Mouse (Mus musculus) hindbrain, embryonic 14.5 days (tissue): Measurements from ENCODE around the gene Muc3. TPM values are rescaled to one million over a fixed set of nuclear protein-coding genes. Genes with fewer than 3 reads are reported as not detected.

Experiments used
- ATAC-seq: fragments of 200-750 bp; cut with Nextera tagmentation; 2 replicates; pipeline ENCODE4 v1.8.0; 2017; ENCODE audit warnings: moderate number of reproducible peaks, mild to moderate bottlenecking, moderate TSS enrichment, moderate library complexity; ENCODE audit not compliant: low FRiP score
- DNase-seq: peaks from one replicate; pipeline ENCODE4 v3.0.0-alpha.2; 2015; ENCODE audit warnings: low spot score
- H3K27ac ChIP-seq: fragments of 300-500 bp; sonication (generic); 2 replicates; pipeline ENCODE4 v1.5.1; 2014; ENCODE audit warnings: mild to moderate bottlenecking, moderate library complexity
- H3K27me3 ChIP-seq: fragments of 300-500 bp; sonication (generic); 2 replicates; pipeline ENCODE4 v1.6.1; 2014; ENCODE audit warnings: mild to moderate bottlenecking, low read length, mixed read lengths; ENCODE audit not compliant: control insufficient read depth, insufficient read depth
- H3K36me3 ChIP-seq: fragments of 300-500 bp; sonication (generic); replicated peaks from 2 replicates; pipeline ENCODE4 v1.6.1; 2014; ENCODE audit not compliant: control insufficient read depth, insufficient read depth
- H3K4me1 ChIP-seq: fragments of 300-500 bp; sonication (generic); replicated peaks from 2 replicates; pipeline ENCODE4 v1.6.1; 2014; ENCODE audit warnings: antibody characterized with exemption, low read length, mixed read lengths; ENCODE audit not compliant: control insufficient read depth, insufficient read depth
- H3K4me2 ChIP-seq: fragments of 300-500 bp; sonication (generic); replicated peaks from 2 replicates; pipeline ENCODE4 v1.6.1; 2014; ENCODE audit warnings: mild to moderate bottlenecking, moderate library complexity
- H3K4me3 ChIP-seq: fragments of 300-500 bp; sonication (generic); replicated peaks from 2 replicates; pipeline ENCODE4 v1.5.1; 2014; ENCODE audit warnings: mild to moderate bottlenecking, low read length
- H3K9ac ChIP-seq: fragments of 300-500 bp; sonication (generic); 2 replicates; pipeline ENCODE4 v1.6.1; 2014
- H3K9me3 ChIP-seq: fragments of 300-500 bp; sonication (generic); 2 replicates; pipeline ENCODE4 v1.6.1; 2016; ENCODE audit warnings: low read length; ENCODE audit not compliant: control insufficient read depth
- WGBS: fragments of 180-500 bp; shearing (Covaris S2); extraction: QIAGEN DNeasy Blood & Tissue Kit; methylation state at CpG from one replicate; pipeline ENCODE4 v1.1.7; 2014; 5-methylcytosine and 5-hydroxymethylcytosine counted together
- polyA plus RNA-seq: library from polyadenylated mRNA; unstranded; fragments of >200 nt; fragmentation: Nextera tagmentation; extraction: Ambion mirVana; gene quantifications from 2 replicates; pipeline ENCODE4 v1.2.1, GENCODE M21; 2014

The Muc3 gene
- polyA plus RNA-seq, 1 experiment from 2014 or later = not detected

DNA sequence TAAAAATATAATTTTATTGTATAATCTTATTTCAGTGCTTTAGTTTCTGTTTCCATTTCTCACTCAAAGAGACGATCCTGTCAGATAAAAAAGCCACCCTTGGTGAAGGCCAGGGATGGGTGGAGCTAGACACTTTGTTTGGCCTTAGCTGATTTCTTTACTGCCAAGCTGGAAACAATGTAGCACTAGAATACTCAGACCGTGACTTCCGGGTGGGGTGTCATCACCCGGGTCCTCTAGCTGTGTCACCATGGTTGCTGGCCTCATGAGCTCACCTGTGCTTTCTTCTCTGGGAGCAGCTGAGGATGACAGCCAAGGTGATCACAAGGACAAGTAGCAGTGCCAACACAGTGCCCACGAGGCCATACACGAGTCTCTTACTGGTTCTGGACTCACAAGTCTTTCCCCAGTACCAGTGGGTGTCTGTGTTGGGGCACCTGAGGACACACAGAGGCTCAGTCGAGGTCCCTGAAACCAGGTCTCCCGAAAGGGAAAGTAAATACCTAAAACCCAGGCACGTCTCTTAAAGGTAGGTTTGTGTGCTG lies 21.8 kb upstream of the Muc3 start:
- H3K27ac ChIP-seq = no peak overlapping the region
- no peaks in the 10 kb centered on the region for H3K4me1 ChIP-seq
- ATAC-seq = no peak
- no peaks in the 10 kb centered on the region for H3K36me3 ChIP-seq
- H3K9me3 ChIP-seq = no peaks in the 10 kb centered on the region
- DNase-seq = no peak
- no peaks in the 10 kb centered on the region for H3K27me3 ChIP-seq
- H3K9ac ChIP-seq = no peak overlapping the region
- no peak overlapping the region for H3K4me3 ChIP-seq
- no peak overlapping the region for H3K4me2 ChIP-seq
- WGBS = 78% methylated on average over 9 of the region's 9 CpGs

DNA sequence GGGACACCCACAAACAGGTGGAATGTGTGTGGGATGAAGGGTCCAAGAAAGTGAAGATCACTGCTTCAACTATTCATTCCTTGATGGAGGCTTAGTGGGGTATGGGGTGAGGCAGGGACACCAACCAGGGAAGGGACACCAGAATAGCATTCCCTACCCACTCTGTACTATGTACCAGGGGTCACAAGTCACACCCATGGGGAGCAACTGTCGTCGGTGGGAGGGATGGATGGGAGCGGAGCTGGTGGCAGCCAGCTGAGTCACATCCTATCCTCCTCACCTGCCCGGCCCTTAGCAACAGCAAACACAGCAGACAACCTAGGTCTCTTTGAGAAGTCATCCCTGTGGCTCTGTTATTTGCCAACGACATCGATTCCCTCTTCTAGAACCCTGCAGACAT lies 18.4 kb upstream of the Muc3 start:
- no peak for ATAC-seq
- no peak overlapping the region for H3K27ac ChIP-seq
- H3K4me2 ChIP-seq = no peak overlapping the region
- no peaks in the 10 kb centered on the region for H3K27me3 ChIP-seq
- H3K9me3 ChIP-seq = no peaks in the 10 kb centered on the region
- DNase-seq = no peak
- H3K4me1 ChIP-seq = no peaks in the 10 kb centered on the region
- WGBS = 80% methylated on average over 6 of the region's 6 CpGs
- H3K4me3 ChIP-seq = no peak overlapping the region
- H3K9ac ChIP-seq = no peak overlapping the region
- H3K36me3 ChIP-seq = no peaks in the 10 kb centered on the region

DNA sequence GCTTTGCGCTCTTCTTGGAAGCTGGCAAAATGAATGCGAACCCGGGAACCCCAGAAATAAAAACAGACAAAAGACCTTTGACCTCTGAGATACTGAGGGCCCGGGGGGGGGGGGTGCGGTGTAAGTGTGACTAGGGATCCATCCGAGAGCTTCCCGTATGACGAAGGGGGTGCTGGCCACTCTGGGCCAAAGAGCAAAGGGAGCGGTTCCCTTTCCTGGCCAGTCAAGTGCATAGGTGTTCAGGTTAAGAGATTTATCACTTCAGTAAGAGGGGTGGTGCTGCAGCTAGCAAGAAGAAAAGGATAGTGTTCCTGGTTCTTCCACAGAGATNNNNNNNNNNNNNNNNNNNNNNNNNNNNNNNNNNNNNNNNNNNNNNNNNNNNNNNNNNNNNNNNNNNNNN lies 16.9 kb upstream of the Muc3 start:
- ATAC-seq (no peak), DNase-seq (no peak)
- Histone ChIP-seq H3K9ac (no peak overlapping the region), H3K4me3 (no peak overlapping the region), H3K4me2 (no peak overlapping the region), H3K9me3 (no peaks in the 10 kb centered on the region), H3K27ac (no peak overlapping the region), H3K36me3 (no peaks in the 10 kb centered on the region), H3K4me1 (no peaks in the 10 kb centered on the region), H3K27me3 (no peaks in the 10 kb centered on the region)
- 77% methylated on average over 9 of the region's 9 CpGs for WGBS

DNA sequence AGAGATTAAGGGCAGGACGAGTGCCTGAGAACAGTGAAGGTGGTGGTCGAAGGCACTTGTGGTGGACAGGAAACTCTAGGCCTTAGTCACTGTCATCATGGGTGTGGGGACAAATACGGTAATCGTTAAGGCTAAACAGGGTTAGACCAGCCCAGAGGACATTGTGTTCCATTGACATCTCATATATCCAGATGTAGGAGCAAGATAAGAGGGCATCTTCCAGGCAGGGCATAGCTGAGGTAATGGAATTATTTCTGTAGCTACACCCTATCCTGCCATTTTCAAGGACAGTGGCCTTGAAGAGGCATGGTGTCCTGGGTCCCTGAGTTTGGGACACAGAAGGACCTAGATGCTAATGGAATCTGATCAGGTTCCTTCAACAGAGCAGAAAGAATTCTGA lies 12.7 kb upstream of the Muc3 start:
- Histone ChIP-seq H3K36me3 (no peaks in the 10 kb centered on the region), H3K27ac (no peak overlapping the region), H3K4me1 (no peaks in the 10 kb centered on the region), H3K9ac (no peak overlapping the region), H3K4me2 (no peak overlapping the region), H3K27me3 (no peaks in the 10 kb centered on the region), H3K9me3 (no peaks in the 10 kb centered on the region), H3K4me3 (no peak overlapping the region)
- ATAC-seq (no peak), DNase-seq (no peak)
- WGBS = 77% methylated on average over 4 of the region's 4 CpGs

DNA sequence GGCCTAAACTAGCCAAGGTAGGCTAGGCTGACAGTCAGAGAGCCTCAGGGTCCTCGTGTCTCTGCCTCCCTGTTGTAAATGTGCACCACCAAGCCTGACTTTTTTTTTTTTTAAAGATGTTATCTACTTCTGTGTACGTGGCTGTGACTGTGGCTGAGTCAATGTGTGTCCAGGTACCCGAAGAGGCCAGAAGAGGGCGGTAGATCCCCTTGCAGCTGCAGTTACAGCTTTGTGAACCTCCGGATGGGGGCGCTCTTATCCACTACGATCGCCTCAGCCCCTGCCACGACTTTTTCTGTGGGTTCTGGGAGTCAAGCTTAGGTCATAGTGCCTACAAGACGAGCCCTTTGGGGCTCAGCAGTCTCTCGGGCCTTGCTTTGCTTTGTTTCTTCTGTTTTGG lies 10.3 kb upstream of the Muc3 start:
- H3K4me3 ChIP-seq = no peak overlapping the region
- no peak overlapping the region for H3K27ac ChIP-seq
- no peaks in the 10 kb centered on the region for H3K4me1 ChIP-seq
- H3K4me2 ChIP-seq = no peak overlapping the region
- no peaks in the 10 kb centered on the region for H3K9me3 ChIP-seq
- 30% methylated on average over 11 of the region's 11 CpGs for WGBS
- DNase-seq (no peak), ATAC-seq (no peak)
- no peaks in the 10 kb centered on the region for H3K36me3 ChIP-seq
- no peak overlapping the region for H3K9ac ChIP-seq
- H3K27me3 ChIP-seq = no peaks in the 10 kb centered on the region

DNA sequence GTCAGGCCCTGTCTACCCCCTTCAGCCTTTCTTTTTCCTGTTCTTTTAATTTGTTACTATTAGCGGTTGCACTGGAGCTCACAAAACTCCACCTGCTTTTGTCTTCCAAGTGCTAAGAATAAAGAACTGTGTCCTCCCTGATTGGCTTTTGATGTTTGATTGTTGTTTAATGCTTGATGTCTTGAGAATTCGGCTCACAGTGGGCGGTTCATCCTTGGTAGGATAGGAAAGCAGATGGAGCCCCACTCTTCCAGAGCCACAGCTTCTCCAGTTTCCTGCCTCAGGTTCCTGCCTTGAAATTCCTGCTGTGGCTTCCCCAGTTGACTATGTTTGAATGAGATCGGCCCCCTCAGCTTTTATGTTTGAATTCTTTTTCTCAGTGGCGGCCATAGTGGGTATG lies 4.2 kb upstream of the Muc3 start:
- no peaks in the 10 kb centered on the region for H3K36me3 ChIP-seq
- DNase-seq (no peak), ATAC-seq (no peak)
- no peaks in the 10 kb centered on the region; the same call in none of the 2 replicates for H3K9me3 ChIP-seq
- no peaks in the 10 kb centered on the region for H3K27me3 ChIP-seq
- H3K9ac ChIP-seq = no peak overlapping the region
- H3K4me3 ChIP-seq = no peak overlapping the region
- 89% methylated on average over 5 of the region's 5 CpGs for WGBS
- H3K4me1 ChIP-seq = no peaks in the 10 kb centered on the region
- H3K4me2 ChIP-seq = no peak overlapping the region
- H3K27ac ChIP-seq = no peak overlapping the region

DNA sequence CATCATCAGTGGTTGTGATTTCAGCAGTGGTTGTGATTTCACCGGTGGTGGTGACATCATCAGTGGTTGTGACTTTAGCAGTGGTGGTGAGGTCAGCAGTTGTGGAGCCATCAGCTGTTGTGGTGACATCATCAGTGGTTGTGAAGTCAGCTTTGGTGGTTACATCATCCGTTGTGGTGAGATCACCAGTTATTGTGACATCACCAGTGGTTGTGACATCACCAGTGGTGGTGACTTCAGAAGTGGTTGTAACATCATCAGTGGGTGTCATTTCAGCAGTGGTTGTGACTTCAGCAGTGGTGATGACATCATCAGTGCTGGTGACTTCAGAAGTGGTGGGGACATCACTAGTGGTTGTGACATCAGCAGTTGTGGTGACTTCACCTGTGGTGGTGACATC lies 3.5 kb upstream of the Muc3 start:
- Histone ChIP-seq H3K4me2 (no peak overlapping the region), H3K4me1 (no peaks in the 10 kb centered on the region), H3K9me3 (no peaks in the 10 kb centered on the region; the same call in none of the 2 replicates), H3K27ac (no peak overlapping the region), H3K4me3 (no peak overlapping the region), H3K36me3 (no peaks in the 10 kb centered on the region), H3K27me3 (no peaks in the 10 kb centered on the region), H3K9ac (no peak overlapping the region)
- ATAC-seq (no peak), DNase-seq (peak; percentile 28)
- 67% methylated on average over 2 of the region's 2 CpGs for WGBS

DNA sequence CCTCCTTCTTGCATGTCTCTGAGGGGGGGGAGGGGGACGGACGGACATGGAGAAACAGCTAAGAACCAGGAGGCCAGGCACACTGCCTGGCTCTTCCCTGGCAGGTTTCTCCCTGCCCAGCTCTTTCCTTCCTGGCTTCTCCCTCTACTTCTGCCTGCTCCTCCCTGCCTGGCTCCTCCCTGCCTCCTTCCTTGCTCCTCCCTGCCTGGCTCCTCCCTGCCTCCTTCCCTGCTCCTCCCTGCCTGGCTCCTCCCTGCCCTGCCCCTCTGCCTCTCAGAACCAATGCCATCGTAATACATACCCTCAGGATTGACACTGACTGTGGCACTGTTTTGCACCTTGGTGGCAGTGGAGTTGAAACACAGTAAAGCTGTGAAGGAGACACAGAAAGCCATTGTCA lies 8.3 kb downstream of the Muc3 start:
- Histone ChIP-seq H3K4me3 (no peak overlapping the region), H3K4me1 (no peaks in the 10 kb centered on the region), H3K4me2 (no peak overlapping the region), H3K9me3 (no peaks in the 10 kb centered on the region), H3K27me3 (no peaks in the 10 kb centered on the region), H3K36me3 (no peaks in the 10 kb centered on the region), H3K9ac (no peak overlapping the region), H3K27ac (no peak overlapping the region)
- WGBS = 38% methylated on average over 2 of the region's 3 CpGs
- DNase-seq (no peak), ATAC-seq (no peak)

DNA sequence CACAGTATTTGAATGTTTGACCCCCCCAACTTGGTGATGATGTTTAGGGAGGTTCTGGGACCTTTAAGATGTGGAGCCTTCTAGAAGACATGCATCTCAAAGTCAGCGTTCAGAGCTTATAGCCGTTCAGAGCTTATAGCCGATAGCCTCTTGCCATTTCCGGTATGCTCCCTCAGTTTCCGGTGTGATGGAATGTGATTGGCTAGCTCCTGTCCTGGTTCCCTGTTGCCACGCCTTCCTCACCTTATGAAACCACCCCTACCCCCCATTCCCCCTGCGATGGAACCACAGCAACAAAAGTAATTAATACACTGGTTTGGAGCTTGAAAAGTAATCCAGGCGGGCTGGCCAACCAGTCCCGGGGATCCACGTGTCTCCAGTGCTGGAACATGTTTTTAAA lies 10.1 kb downstream of the Muc3 start:
- Histone ChIP-seq H3K4me3 (no peak overlapping the region), H3K9me3 (no peaks in the 10 kb centered on the region), H3K4me2 (no peak overlapping the region), H3K9ac (no peak overlapping the region), H3K4me1 (no peaks in the 10 kb centered on the region), H3K36me3 (no peaks in the 10 kb centered on the region), H3K27me3 (no peaks in the 10 kb centered on the region), H3K27ac (no peak overlapping the region)
- no peak for ATAC-seq
- 86% methylated on average over 10 of the region's 10 CpGs for WGBS
- no peak for DNase-seq

DNA sequence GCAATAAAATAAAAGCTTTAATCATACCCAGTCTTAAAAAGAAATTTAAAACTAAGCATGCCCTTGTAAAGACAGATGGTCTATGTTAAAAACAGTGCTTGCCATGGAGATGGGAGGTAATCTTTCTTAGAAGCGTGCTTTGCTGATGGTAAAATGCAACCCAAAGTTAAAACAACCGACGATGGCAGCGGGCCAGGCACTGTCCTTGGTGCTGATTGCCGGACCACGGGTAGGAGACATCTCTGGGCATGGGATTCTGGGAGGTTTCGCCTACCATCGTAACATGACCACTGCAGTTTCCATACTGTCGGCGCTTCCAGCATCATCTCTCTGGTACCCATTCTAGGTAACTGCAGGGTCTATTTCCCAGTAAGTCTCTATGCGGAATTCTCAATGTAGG lies 14.2 kb downstream of the Muc3 start:
- H3K27me3 ChIP-seq = no peaks in the 10 kb centered on the region
- WGBS = 38% methylated on average over 11 of the region's 11 CpGs
- no peak overlapping the region for H3K27ac ChIP-seq
- no peaks in the 10 kb centered on the region for H3K4me1 ChIP-seq
- no peak overlapping the region for H3K9ac ChIP-seq
- H3K36me3 ChIP-seq = no peaks in the 10 kb centered on the region
- ATAC-seq (no peak), DNase-seq (no peak)
- no peak overlapping the region for H3K4me3 ChIP-seq
- H3K9me3 ChIP-seq = no peaks in the 10 kb centered on the region
- no peak overlapping the region for H3K4me2 ChIP-seq
